Mouse (Mus musculus) midbrain, postnatal 0 days (tissue): ENCODE data around the gene Zfp811. TPM values are rescaled to one million over a fixed set of nuclear protein-coding genes. Genes with fewer than 3 reads are reported as not detected.

ENCODE experiments used
- ATAC-seq: fragments of 200-750 bp; cut with Nextera tagmentation; 2 replicates; pipeline ENCODE4 v1.8.0; 2017; ENCODE audit warnings: moderate number of reproducible peaks, mild to moderate bottlenecking, moderate TSS enrichment, moderate library complexity; ENCODE audit not compliant: low FRiP score
- DNase-seq: peaks from one replicate; pipeline ENCODE4 v3.0.0-alpha.2; 2015; ENCODE audit warnings: low spot score
- H3K27ac ChIP-seq: fragments of 300-500 bp; sonication (generic); 2 replicates; pipeline ENCODE4 v1.5.1; 2014; ENCODE audit warnings: low read depth, mild to moderate bottlenecking, low read length, mixed read lengths
- H3K27me3 ChIP-seq: fragments of 300-500 bp; sonication (generic); 2 replicates; pipeline ENCODE4 v1.6.1; 2014; ENCODE audit warnings: low read length, control low read depth, mixed read lengths; ENCODE audit not compliant: insufficient read depth
- H3K36me3 ChIP-seq: fragments of 300-500 bp; sonication (generic); 2 replicates; pipeline ENCODE4 v1.6.1; 2014; ENCODE audit warnings: low read length, control low read depth, mixed read lengths; ENCODE audit not compliant: insufficient read depth
- H3K4me1 ChIP-seq: fragments of 300-500 bp; sonication (generic); 2 replicates; pipeline ENCODE4 v1.6.1; 2014; ENCODE audit warnings: mild to moderate bottlenecking, control low read depth, antibody characterized with exemption, low read length, mixed read lengths; ENCODE audit not compliant: insufficient read depth
- H3K4me2 ChIP-seq: fragments of 300-500 bp; sonication (generic); 2 replicates; pipeline ENCODE4 v1.6.1; 2014; ENCODE audit warnings: low read depth, mild to moderate bottlenecking, low read length, mixed read lengths; ENCODE audit not compliant: poor library complexity, severe bottlenecking
- H3K4me3 ChIP-seq: fragments of 300-500 bp; sonication (generic); 2 replicates; pipeline ENCODE4 v1.5.1; 2014; ENCODE audit warnings: low read depth, mild to moderate bottlenecking, low read length, moderate library complexity
- H3K9ac ChIP-seq: fragments of 300-500 bp; sonication (generic); replicated peaks from 2 replicates; pipeline ENCODE4 v1.6.1; 2014; ENCODE audit warnings: mild to moderate bottlenecking, low read length, moderate library complexity, mixed read lengths; ENCODE audit not compliant: poor library complexity, severe bottlenecking
- H3K9me3 ChIP-seq: fragments of 300-500 bp; sonication (generic); 2 replicates; pipeline ENCODE4 v1.6.1; 2016; ENCODE audit warnings: low read length, control low read depth
- CTCF ChIP-seq: IDR thresholded peaks from 2 replicates; pipeline ENCODE4 v1.5.1; 2016; ENCODE audit warnings: antibody characterized with exemption, mild to moderate bottlenecking
- WGBS: fragments of 180-500 bp; shearing (Covaris S2); extraction: QIAGEN DNeasy Blood & Tissue Kit; methylation state at CpG from one replicate; pipeline ENCODE4 v1.1.7; 2014; 5-methylcytosine and 5-hydroxymethylcytosine counted together
- polyA plus RNA-seq: library from polyadenylated mRNA; unstranded; fragments of >200 nt; fragmentation: Nextera tagmentation; extraction: Ambion mirVana; gene quantifications from 2 replicates; pipeline ENCODE4 v1.2.1, GENCODE M21; 2015
- total RNA-seq: library from RNA; depleted of rRNA; stranded (reverse); fragments of >200 nt; gene quantifications from 2 replicates; pipeline ENCODE4 v1.2.3, GENCODE M21; 2014

Zfp811 gene
- total and polyA plus RNA-seq, 2 experiments from 2014 or later, result 17.9 to 26.0 TPM

DNA sequence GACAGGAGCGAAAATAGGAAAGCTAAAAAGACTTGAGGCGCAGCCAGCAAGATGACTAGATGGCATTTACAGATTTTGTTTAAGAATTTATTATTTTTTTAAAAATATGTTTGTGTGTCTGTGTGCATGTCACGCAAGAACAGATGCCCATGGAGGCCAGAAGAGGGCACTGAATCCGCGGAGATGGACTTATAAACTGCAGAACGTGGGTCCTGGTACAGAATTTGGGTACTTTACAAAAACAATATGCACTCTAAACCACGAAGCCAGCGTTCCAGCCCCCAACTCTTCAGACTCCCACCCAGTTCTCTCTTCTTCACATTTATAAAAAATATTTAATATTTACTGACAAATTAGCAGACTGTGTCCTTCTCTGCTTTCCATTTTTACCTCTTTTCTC, 20.5 kb downstream of the Zfp811 start:
- Histone ChIP-seq H3K27ac (no peak overlapping the region), H3K4me1 (peaks cover 6% of the 10 kb centered on the region; the same call in 1 of the 2 replicates)
- WGBS, result 74% methylated on average over 8 of the region's 8 CpGs

DNA sequence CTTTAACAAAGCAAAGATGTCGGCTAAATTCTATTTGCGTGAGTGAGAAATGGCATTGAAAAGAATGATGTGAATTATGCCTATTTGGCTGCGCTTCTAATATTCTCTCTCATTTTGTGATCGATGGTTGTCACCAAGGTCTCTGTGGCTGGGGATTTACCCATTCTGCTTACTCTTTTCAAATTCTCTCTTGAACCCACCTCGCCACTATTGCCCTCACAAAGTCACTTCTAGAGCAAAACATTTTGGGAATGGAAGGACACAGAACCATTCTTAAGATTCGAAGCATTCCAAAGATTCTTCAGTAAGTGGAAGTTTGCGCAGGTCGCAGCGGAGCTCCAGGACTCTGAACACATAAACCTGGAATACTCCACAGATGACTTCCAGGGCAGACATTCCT, 21.2 kb downstream of the Zfp811 start:
- no peaks in the 10 kb centered on the region for H3K9me3 ChIP-seq
- no peak overlapping the region for H3K27ac ChIP-seq
- peaks cover 3% of the 10 kb centered on the region; the same call in 1 of the 2 replicates for H3K36me3 ChIP-seq
- H3K4me3 ChIP-seq, result peak overlapping the region; percentile 86
- H3K9ac ChIP-seq, result no peak overlapping the region
- peak overlapping the region; percentile 53 for H3K4me2 ChIP-seq
- TF ChIP-seq CTCF, result no peak
- peaks cover 6% of the 10 kb centered on the region; the same call in 1 of the 2 replicates for H3K4me1 ChIP-seq
- no peaks in the 10 kb centered on the region for H3K27me3 ChIP-seq
- no peak for DNase-seq
- 11% methylated on average over 9 of the region's 9 CpGs for WGBS
- ATAC-seq, result no peak

More for the DNA sequence above, 20.5 kb downstream of the Zfp811 start:
- Histone ChIP-seq H3K27me3 (no peaks in the 10 kb centered on the region), H3K36me3 (no peaks in the 10 kb centered on the region), H3K9ac (no peak overlapping the region), H3K4me3 (no peak overlapping the region), H3K9me3 (no peaks in the 10 kb centered on the region), H3K4me2 (no peak overlapping the region)
- no peak for TF ChIP-seq CTCF
- ATAC-seq, result no peak
- DNase-seq, result no peak

DNA sequence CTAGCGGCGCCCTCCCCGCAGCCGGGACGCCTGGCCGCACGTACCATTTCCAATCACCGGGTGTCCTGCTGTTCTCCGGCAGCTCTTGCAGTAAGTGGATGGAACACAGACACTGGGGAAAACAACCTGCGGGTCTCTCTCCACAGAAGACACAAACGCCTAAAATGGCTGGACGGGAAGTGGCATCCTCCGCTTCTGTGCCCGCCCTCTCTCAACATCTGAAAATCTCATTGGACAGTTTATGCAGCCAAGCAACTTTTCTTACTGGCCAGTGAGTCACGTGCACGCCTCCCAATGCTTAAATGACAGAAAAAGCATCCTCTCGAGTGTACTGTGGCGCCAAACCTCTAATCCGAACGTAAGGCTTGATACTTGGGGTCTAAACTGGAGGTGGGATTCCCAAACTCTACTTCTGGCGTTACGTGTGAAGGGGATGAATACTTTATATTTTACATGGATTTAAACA, 21.6 kb downstream of the Zfp811 start, which contains the start of gene Zfp871:
Zfp871 (minus strand) TSS at position 194 of the 466 bp plus-strand sequence.
- Histone ChIP-seq H3K27ac (peak within 1 kb of the TSS; percentile 91), H3K9ac (peak within 1 kb of the TSS; percentile 97), H3K4me3 (peak within 1 kb of the TSS; percentile 86), H3K27me3 (no peaks in the 10 kb centered on the region), H3K4me2 (peak within 1 kb of the TSS; percentile 64), H3K9me3 (no peaks in the 10 kb centered on the region), H3K36me3 (peaks cover 3% of the 10 kb centered on the region; the same call in 1 of the 2 replicates), H3K4me1 (peaks cover 6% of the 10 kb centered on the region; the same call in 1 of the 2 replicates)
- peak; percentile 12; the same call in 1 of the 2 replicates for TF ChIP-seq CTCF
- peak; percentile 99 for ATAC-seq
- 0% methylated on average over 22 of the region's 22 CpGs for WGBS
- peak; percentile 96 for DNase-seq

DNA sequence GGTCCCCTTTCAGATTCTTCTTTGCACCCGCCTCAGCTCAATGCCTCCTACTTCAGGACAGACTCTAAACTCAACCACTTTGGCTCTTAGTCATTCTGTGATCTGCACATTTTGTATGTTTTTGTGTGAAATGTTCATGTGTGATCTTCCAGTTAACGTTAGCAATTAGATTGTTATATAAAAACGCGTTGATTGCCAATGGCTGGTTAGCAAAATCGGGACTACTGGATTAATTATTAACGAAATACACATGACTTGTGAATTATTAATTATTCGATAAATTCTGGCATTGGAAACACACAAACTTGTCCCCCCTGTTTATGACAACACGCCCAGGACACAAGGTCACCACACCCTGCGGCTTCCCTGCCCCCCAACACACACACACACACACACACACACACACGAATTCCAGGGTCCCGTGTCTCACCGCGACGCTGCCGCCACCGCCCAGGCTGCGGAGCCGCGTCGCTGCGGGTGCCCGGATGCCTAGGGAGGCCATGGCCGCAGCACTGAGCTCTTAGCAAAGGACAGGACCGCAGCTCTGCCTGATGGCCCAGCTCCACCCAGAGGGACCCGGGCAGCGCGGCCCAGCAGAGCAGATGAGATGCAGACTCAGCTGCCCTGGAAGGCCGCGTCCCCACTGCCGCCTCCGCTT, 22.2 kb downstream of the Zfp811 start:
- WGBS, result under 1% methylated on average over 28 of the region's 31 CpGs
- Histone ChIP-seq H3K9ac (peak overlapping the region; percentile 97), H3K4me1 (peaks cover 6% of the 10 kb centered on the region; the same call in 1 of the 2 replicates), H3K4me3 (peak overlapping the region; percentile 86), H3K36me3 (peaks cover 3% of the 10 kb centered on the region; the same call in 1 of the 2 replicates), H3K4me2 (peak overlapping the region; percentile 64), H3K27me3 (no peaks in the 10 kb centered on the region), H3K9me3 (no peaks in the 10 kb centered on the region), H3K27ac (peak overlapping the region; percentile 91)
- ATAC-seq (peak; percentile 86), DNase-seq (peak; percentile 44)
- TF ChIP-seq CTCF, result no peak

DNA sequence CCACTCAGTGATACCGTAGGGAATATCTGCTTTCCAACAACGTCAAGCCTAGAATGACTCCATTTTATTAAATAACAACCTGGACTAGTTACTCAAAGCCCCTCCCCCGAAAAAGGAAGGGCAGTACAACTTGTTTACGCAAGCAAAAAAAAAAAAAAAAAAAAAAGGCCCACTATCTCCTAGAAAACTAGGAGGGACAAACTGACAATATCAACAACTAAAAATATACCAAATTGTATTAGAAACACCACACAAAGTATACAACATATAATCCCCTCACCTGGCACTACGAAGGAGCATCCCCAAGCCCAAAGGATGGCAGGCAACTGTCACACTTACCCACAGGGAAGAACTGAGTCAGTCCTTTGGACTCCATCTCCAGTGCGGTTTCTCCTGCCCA, 22.8 kb downstream of the Zfp811 start:
- peaks cover 6% of the 10 kb centered on the region; the same call in 1 of the 2 replicates for H3K4me1 ChIP-seq
- no peak overlapping the region for H3K27ac ChIP-seq
- H3K4me2 ChIP-seq, result peak overlapping the region; percentile 64
- H3K27me3 ChIP-seq, result no peaks in the 10 kb centered on the region
- H3K9ac ChIP-seq, result peak overlapping the region; percentile 97; the same call in 1 of the 2 replicates
- H3K9me3 ChIP-seq, result no peaks in the 10 kb centered on the region
- 79% methylated on average over 6 of the region's 6 CpGs for WGBS
- TF ChIP-seq CTCF, result no peak
- DNase-seq (no peak), ATAC-seq (no peak)
- H3K4me3 ChIP-seq, result peak overlapping the region; percentile 86
- H3K36me3 ChIP-seq, result peaks cover 3% of the 10 kb centered on the region; the same call in 1 of the 2 replicates

DNA sequence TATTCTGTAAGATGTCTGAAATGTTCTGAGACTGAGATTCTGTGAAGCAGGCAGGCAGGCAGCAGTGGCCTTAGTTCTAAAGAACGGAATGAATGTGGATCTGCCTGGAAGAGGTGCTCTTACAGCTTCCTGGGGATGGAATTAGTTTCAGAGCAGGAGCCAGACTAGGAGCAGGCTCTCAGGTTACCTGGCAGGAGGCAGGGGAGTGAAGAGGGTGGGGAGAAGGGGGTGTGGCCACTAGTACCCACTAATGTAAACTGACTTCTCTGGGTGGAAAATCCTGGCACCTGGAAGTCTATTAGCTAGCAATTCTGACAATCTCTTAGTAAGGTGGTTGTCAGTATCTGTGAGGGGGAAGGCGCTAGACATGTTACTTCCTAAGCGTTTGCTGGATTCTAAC, 24.1 kb downstream of the Zfp811 start:
- Histone ChIP-seq H3K27ac (no peak overlapping the region), H3K4me1 (peaks cover 6% of the 10 kb centered on the region; the same call in 1 of the 2 replicates), H3K9ac (no peak overlapping the region), H3K27me3 (no peaks in the 10 kb centered on the region), H3K4me2 (peak overlapping the region; percentile 9; the same call in 1 of the 2 replicates), H3K9me3 (no peaks in the 10 kb centered on the region), H3K36me3 (peaks cover 3% of the 10 kb centered on the region; the same call in 1 of the 2 replicates), H3K4me3 (no peak overlapping the region)
- 94% methylated on average over 3 of the region's 3 CpGs for WGBS
- TF ChIP-seq CTCF, result no peak
- no peak for ATAC-seq
- no peak for DNase-seq
